Mouse (Mus musculus): ENCODE data around the gene Il12rb1.

The Il12rb1 gene

DNA sequence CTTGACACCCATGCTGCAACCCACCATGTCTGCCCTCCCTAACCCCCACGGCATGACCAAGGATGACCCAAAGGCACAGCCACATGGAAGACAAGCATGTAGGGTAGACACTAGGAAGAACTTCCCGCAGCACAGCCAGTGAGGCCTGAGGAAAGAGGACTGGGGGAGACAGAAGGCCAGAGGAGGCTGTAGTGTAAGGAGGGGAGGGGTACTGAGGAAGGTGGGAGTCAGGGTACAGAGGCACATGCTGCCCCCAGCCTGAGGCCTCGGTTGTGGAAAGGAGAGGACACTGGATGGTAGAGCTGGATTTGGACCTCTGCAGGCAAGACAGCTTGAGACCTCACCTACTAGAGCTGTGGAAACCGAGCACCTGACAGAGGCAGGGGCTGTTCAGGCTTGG is 42.7 kb downstream of the Il12rb1 start:
- DNase-seq (ENCODE audit: low spot score in 2 of 2) = no peak

DNA sequence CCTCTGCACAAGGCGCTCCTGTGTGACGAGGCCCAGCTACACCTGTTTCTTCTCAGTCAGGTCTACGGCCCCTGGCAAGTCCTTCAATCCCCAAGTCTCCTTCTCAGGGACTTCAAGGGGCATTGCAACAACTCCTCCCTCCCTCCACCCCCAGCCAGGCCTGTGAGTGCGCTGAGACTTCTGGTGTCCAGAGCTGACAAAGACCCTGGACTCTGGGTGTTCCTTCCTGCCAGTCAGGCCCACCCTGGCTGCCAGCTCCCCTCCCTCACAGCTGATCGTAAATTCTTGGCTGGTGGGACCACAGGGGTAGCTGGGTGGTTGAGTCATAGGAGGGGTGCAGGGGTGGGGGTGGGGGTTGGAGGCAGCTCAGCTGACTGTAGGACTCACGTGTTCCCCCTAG is 43.6 kb downstream of the Il12rb1 start:
- no peak for DNase-seq (ENCODE audit: low spot score in 2 of 2)

- no peak for DNase-seq (ENCODE audit: low spot score in 2 of 2)
Measured at GRCm38 (mm10) chr8:70852595-70853231, 44.5 kb downstream of the Il12rb1 start.

- DNase-seq (ENCODE audit: low spot score in 2 of 2) = peak; percentile 63 to 65
Measured at GRCm38 (mm10) chr8:70853863-70854262, 45.6 kb downstream of the Il12rb1 start.

- DNase-seq (ENCODE audit: low spot score in 2 of 2) = no peak
Measured at GRCm38 (mm10) chr8:70856028-70856427, 47.8 kb downstream of the Il12rb1 start.

DNA sequence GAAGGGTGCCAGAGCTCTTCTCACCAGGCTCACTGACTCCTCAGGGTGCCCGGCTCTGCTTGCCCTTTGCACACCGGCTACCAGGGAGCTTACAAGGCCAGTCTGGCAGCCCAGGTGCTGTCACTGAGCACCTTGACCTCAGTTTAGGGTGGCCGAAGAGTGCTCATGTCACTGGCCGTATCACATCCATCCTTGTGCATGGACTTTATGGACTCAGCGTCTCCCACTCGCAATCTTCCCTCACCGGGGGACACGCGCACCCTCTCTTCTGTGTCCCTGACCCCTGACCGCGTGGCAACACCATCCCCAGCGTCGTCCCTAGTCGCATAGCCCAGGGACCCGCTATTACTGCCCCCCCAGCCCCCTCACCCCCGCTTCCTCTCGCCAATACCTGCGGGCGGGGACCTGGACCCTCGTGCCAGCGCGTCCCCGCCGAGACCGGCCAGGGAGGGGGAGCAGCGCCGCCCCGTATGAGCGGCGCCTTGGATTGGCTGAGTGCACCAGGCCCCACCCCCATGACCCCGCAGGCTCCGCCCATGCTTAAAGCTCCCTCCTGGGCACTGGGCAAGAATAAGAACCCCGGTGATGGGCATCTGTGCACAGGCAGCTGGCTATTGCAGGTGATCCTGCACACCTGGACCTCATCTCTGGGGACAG is 48.4 kb downstream of the Il12rb1 start:
- peak in 1 of 2 experiments; percentile 47 for DNase-seq (ENCODE audit: low spot score in 2 of 2)

DNA sequence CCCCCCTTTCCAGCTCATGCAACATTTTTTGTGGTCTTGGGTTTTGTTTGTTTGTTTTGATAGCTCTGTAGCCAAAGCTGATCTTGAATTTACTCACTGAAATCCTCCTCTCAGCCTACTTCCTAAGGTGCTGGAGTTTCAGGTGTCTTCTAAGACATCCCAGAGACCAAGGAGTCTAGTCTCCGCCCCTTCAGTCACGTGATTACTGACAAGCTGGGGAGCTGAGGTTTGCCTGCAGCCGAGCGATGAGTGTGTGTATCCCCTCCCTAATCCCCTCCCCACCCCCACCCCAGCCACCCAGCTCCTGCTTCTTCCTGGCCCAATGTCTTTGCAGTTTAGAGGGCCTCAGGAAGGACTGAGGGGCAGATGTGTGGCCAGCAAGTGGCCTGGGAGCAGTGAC is 49.3 kb downstream of the Il12rb1 start:
- DNase-seq (ENCODE audit: low spot score in 2 of 2) = no peak

DNA sequence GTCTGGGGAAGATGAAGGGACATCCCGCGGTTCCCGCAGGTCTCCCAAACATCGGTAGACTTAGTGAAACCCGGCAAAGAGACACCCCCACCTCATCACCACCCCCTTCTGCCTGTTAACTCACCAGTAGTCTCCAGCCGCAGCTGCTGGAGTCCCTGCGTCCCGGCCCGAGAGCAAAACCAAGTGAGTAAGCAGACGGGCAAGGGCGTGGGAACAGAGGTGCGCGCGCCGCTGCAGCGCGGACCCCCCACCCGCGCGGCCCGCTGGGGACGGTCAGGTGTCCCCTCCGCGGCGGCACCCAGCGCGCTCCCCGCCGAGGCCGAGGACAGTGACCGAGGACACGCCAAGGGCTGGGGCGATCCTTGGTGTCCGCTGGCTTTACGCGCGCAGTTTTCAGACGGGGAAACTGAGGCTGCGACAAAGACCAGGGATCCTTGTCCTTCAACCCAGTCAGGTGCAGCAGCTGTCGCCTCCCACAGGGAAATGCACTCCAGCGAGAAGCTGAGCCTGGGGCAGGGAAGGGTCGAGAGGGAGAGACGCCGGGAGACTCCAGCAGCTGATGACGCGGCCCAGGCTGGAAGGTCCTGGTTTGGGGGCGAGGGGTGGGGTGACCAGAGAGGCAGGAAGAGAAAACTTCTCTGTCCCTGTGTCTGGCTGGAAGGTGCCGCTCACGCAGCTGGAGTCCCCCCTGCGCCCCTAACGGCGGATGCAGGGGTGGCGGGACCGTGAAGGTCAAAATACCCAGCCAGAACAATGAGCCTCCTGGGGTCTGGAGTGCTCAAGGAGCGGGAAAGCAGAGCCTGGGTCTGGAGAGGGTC is 54.8 kb downstream of the Il12rb1 start, which contains the start of gene Kcnn1:
Gene Kcnn1 (minus strand): TSS at position 435 of the 818 bp plus-strand sequence.
- no peak for DNase-seq (ENCODE audit: low spot score in 2 of 2)

DNA sequence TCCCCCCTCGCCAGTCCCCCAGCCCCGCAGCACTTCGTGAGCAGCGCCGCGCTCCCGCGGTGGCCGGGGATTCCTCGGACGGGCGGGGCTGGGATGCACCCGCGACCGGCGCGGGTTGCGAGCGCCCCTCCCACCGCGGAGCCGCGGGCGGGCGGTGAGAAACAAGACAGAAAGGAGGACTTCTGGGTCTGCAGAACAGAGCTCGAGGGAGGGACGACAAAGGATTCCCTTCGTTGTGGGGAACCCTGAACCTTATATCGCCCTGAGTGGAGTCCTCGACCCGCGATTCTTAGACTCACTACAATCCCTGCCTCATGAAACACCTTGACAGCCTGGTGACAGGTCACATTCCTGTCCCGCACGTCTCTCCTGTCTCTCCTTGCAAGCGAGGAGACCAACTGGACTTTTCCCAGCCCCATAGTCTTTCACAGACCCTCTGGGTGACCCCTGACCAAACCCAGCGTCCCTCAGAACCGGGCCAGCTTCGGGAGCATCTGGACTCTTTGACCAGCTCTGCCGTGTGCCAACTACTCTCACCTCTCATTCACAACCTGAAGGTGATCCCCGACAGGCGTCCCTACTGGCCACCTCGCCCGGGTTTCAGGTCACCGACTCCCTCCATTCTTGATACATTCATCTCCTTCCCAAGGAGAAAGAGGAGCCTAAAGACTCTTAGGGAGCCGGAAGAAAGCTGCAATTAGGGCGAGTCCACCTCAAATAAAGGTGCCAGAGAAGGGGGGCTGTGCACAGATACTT is 55.9 kb downstream of the Il12rb1 start:
- DNase-seq (ENCODE audit: low spot score in 2 of 2) = no peak

DNA sequence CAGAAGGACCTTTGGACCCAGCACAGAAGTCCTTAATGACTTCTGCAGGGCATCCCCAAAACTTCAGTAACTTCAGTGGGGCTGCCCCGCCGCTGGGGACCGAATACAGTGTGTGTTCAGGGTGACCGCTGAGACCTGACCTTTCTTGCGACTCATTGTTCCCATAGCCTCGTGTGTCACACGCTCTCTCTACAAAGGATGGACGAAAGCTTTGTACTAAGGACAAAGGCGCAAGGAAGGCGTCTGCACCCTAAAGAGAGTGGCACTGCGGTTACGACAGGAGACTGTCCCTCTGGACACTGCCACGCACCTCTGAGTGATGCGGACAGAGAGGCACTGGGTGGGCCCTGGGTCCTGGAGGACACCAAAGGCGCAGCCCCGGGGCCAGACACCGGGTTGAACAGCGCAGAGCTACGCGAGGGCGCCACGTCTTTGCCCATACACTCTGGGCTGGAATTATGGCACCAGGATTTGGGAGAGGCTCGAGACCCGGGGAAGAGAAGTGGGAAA is 56.5 kb downstream of the Il12rb1 start:
- peak in 1 of 2 experiments; percentile 27 for DNase-seq (ENCODE audit: low spot score in 2 of 2)

GRCm38 (mm10) chr8:70865350-70866000 is 57.2 kb downstream of the Il12rb1 start:
- DNase-seq (ENCODE audit: low spot score in 2 of 2) = peak; percentile 100

DNA sequence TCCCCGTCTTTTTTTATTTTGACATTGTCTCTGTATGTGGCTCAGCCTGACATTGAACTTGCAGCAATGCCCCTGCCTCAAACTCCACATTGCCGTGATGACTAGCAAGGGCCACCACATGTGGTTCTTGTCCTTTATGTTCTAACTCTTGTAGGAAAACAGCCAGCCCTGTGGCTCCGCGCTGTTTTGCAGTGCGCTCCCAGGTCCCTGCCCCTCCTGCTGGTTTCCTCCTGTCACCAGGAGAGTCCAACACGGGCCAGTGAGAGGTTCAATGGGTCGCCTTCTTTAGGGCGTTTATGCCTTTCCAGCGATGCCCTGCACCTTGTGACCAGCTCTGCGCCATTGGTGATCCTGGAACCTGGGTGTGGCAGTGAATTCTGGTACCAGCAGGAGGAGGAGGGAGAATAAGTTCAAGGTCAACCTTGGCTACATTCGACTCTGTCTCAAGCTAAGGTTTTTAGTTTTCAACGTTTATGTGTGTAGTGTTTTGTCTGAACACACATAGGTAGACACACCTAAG is 57.8 kb downstream of the Il12rb1 start:
- no peak for DNase-seq (ENCODE audit: low spot score in 2 of 2)

- no peak for DNase-seq (ENCODE audit: low spot score in 2 of 2)
Measured at GRCm38 (mm10) chr8:70866566-70866965, 58.3 kb downstream of the Il12rb1 start.

DNA sequence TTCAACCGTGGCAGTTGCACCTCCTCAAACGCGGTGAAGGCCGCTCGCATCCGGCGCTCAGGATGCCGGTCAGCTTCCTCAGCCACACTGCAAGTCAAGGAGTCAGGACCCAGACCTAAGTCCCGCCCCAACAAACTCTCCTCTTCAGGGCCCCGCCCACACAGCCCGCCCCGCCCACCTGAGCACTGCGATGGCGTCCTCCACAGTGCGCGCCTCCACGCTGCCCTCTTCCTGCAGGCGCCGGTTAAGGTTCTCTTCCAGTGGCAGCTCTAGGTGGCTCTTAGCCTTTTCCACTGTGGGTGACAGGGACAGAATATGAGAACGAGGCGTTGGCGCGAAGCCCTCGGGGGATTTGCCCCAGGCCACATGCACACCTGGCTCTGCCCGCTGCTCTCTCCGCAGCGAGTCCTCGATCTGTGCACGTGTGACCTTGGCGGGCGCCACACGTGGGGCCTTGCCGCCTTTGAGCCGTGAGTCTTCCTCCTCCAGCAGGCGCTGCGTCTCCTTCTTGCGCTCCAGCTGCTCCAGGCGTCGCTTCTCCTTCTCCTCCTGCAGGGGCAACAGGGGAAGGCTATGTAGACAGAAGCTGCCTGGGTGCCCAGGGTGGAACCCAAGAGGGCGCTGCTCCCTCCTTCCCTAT is 60.4 kb downstream of the Il12rb1 start:
- DNase-seq (ENCODE audit: low spot score in 2 of 2) = peak; percentile 70 to 76

DNA sequence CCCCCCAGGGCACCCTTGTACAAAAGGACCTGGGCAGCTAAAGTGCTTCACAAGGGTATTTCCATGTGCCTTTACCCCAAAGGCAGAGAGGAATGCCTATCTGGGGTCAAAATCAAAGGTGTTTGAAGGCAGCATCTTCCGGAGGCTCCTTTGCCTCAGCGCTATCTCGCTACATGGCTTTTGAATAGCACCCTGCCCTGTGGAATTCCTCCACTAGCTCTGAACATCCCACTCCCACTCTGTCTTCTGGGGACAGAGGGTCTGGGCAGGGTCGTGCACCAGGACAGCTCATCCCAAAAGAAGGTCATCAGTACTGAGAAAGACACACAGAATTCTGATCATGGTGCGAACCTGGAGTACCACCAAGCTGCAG is 60.9 kb downstream of the Il12rb1 start:
- no peak for DNase-seq (ENCODE audit: low spot score in 2 of 2)

- peak; percentile 70 to 74 for DNase-seq (ENCODE audit: low spot score in 2 of 2)
Measured at GRCm38 (mm10) chr8:70869601-70870041, 61.4 kb downstream of the Il12rb1 start.
